Mouse (Mus musculus): ENCODE data around the gene Zfp931. TPM values are rescaled to one million over a fixed set of nuclear protein-coding genes. Genes with fewer than 3 reads are reported as not detected.

Gene Zfp931
- polyA plus RNA-seq, 1 experiment, result 0.34 TPM

DNA sequence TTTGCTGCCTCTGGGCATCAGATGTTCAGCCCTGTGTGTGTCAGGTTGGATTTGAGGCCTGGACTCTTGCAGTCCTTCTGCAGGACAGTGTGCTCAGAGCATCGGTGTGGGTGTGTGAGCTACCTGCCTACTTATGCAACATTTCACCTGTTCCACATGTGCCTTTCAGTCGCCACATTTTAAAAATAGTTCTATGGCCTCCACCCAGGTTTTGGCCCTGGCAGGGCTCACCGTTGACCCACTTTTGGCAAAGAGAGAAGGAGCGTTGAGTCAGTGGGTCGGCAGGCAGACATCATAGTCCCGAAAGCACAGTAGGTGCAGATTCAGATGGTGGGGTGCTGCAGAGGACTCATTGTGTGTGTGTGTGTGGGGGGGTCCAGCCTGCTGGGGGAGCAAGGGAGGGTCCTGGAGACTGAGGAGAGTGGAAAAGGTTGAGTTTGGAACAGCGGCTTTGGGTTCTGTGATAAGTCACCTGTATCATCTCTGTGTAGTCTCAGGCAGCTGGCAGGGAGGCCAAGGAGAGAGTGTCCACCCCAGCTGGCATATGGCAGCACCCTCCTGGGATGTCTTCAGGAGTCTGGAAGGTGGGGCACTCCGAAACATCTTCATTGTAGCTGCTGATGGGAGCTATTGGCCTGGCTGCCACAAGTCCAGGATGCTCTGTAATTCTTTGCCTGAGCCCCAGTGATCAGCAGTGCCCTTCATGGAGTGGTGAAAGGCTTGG lies 42.5 kb upstream of the Zfp931 start:
- TF ChIP-seq POLR2A (IDR thresholded peaks at IDR 0.05; ENCODE audit: low read depth, low read length) (no peak), CTCF (IDR thresholded peaks at IDR 0.05; ENCODE audit: extremely low read depth, insufficient read depth, insufficient read length, insufficient replicate concordance) (no peak)
- Histone ChIP-seq H3K27me3 (ENCODE audit: control insufficient read depth, insufficient read depth, low read length) (0 out of 2 replicates have a peak, but pooled peaks cover 1% of the 10 kb centered on the region), H3K4me3 (ENCODE audit: extremely low read depth, insufficient read depth, insufficient read length) (no peak overlapping the region), H3K36me3 (ENCODE audit: control insufficient read depth, insufficient read depth, low read length) (no peaks in the 10 kb centered on the region), H3K4me1 (ENCODE audit: control insufficient read depth, insufficient read depth, insufficient read length) (no peaks in the 10 kb centered on the region), H3K27ac (ENCODE audit: insufficient read depth, low read length) (no peak overlapping the region)
- 89% methylated on average over 8 of the region's 8 CpGs for WGBS
- DNase-seq (ENCODE audit: low read depth in 1 of 2, low spot score in 2 of 2), result no peak

DNA sequence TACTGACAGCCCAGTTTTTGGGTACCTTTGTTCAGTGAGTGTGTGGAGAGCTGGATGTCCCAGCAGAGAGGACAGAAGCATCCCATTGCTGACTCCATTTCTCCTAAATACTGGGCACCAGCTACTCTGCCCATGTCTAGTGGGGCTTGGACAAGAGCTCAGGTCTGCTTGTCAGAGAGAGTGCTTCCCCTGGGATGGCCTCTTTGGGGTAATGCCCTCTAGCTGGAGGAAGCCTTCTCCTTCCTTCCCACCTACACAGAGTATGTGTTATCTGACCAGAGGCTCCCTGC lies 42.0 kb upstream of the Zfp931 start:
- no peak overlapping the region for H3K27ac ChIP-seq (ENCODE audit: insufficient read depth, low read length)
- no peak for DNase-seq (ENCODE audit: low read depth in 1 of 2, low spot score in 2 of 2)
- no peak for TF ChIP-seq CTCF (IDR thresholded peaks at IDR 0.05; ENCODE audit: extremely low read depth, insufficient read depth, insufficient read length, insufficient replicate concordance)
- no peak for TF ChIP-seq POLR2A (IDR thresholded peaks at IDR 0.05; ENCODE audit: low read depth, low read length)
- H3K36me3 ChIP-seq (ENCODE audit: control insufficient read depth, insufficient read depth, low read length), result no peaks in the 10 kb centered on the region
- no peaks in the 10 kb centered on the region for H3K4me1 ChIP-seq (ENCODE audit: control insufficient read depth, insufficient read depth, insufficient read length)
- H3K27me3 ChIP-seq (ENCODE audit: control insufficient read depth, insufficient read depth, low read length), result 0 out of 2 replicates have a peak, but pooled peaks cover 1% of the 10 kb centered on the region
- no peak overlapping the region for H3K4me3 ChIP-seq (ENCODE audit: extremely low read depth, insufficient read depth, insufficient read length)

DNA sequence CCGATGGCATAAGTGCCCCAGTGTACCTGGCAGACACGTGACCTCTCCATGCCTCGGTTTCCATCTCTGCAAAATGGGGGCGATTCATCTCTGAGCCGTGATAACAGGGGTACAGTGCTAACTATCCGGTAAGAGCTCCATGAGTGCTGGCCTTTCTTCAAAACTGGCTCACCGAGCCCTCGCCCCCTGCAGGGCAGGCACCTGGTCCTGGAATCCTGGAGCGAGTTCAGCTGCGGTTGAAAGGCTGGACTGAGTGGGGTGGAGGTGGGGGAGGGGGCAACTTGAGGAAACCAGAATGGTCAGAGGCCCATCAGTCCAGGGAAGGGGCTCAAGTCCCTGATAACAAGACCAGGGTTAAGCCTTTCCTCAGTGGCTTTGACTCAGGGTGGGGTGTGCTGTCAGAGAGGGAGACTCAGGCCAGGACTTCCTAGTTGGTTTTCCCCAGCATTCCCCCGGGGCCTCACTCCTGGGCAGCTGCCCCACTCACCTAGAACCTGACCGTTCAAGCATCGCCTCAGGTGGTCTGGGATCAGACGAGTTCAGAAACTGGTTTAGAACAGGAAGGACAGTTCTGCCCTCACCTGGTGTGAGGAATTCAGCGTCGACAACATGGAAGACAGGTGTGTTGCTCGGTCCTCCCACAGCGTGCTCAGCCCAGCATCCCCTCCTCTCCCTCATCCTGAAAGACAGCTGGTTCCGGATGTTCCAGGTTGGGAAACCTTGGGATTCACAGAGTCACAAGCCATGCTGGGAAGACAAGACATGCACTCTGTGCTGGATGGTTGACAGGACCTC lies 41.5 kb upstream of the Zfp931 start:
- DNase-seq (ENCODE audit: low read depth in 1 of 2, low spot score in 2 of 2), result no peak
- Histone ChIP-seq H3K4me3 (ENCODE audit: extremely low read depth, insufficient read depth, insufficient read length) (no peak overlapping the region), H3K4me1 (ENCODE audit: control insufficient read depth, insufficient read depth, insufficient read length) (no peaks in the 10 kb centered on the region), H3K27me3 (ENCODE audit: control insufficient read depth, insufficient read depth, low read length) (0 out of 2 replicates have a peak, but pooled peaks cover 1% of the 10 kb centered on the region), H3K36me3 (ENCODE audit: control insufficient read depth, insufficient read depth, low read length) (no peaks in the 10 kb centered on the region), H3K27ac (ENCODE audit: insufficient read depth, low read length) (no peak overlapping the region)
- TF ChIP-seq CTCF (IDR thresholded peaks at IDR 0.05; ENCODE audit: extremely low read depth, insufficient read depth, insufficient read length, insufficient replicate concordance) (no peak), POLR2A (IDR thresholded peaks at IDR 0.05; ENCODE audit: low read depth, low read length) (no peak)
- 24% methylated on average over 19 of the region's 19 CpGs for WGBS

DNA sequence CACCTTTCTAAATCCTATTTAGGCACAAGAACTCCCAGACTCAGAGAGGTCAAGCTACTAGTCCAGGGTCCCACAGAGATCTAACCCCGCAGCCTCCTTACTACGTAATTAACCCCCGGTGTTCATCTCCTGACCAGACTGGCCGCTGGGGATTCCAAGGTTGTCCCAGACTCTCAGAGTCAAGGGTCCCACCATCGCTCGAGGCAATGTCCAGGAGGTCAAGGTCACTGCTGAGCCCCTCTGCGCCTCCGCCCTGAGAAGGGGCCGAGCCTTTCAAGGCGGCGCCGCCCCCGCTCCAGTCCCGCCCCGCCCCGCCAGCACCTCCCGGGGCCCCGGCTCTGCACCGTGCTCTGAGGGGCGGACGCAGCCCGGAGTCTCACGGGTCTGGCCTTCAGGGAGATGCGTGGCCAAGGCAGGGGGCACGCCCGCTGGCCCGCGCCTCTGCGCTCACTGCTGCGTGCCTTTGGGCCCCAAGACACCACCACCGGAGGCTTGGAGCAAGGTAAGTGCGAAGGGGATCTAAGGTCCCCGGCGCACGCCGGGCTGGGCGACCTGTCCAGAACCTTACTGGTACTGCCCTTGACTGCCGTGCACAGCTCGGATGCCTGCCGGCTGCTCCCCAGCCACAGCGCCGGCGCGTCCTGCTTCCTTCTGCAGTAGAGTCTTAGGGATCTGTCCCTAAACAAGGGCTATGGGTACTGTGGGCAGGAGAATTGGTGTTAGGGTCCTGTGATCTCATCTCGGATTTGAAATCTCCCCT lies 40.7 kb upstream of the Zfp931 start, which contains the start of gene Phactr3:
Phactr3 (plus strand) TSS at position 175 of the 760 bp plus-strand sequence.
- Histone ChIP-seq H3K27ac (ENCODE audit: insufficient read depth, low read length) (no peak within 1 kb of the TSS), H3K4me1 (ENCODE audit: control insufficient read depth, insufficient read depth, insufficient read length) (no peaks in the 10 kb centered on the region), H3K27me3 (ENCODE audit: control insufficient read depth, insufficient read depth, low read length) (0 out of 2 replicates have a peak, but pooled peaks cover 1% of the 10 kb centered on the region), H3K36me3 (ENCODE audit: control insufficient read depth, insufficient read depth, low read length) (no peaks in the 10 kb centered on the region), H3K4me3 (ENCODE audit: extremely low read depth, insufficient read depth, insufficient read length) (no peak within 1 kb of the TSS)
- TF ChIP-seq CTCF (IDR thresholded peaks at IDR 0.05; ENCODE audit: extremely low read depth, insufficient read depth, insufficient read length, insufficient replicate concordance) (no peak), POLR2A (IDR thresholded peaks at IDR 0.05; ENCODE audit: low read depth, low read length) (no peak)
- no peak for DNase-seq (ENCODE audit: low read depth in 1 of 2, low spot score in 2 of 2)
- 6% methylated on average over 45 of the region's 45 CpGs for WGBS

DNA sequence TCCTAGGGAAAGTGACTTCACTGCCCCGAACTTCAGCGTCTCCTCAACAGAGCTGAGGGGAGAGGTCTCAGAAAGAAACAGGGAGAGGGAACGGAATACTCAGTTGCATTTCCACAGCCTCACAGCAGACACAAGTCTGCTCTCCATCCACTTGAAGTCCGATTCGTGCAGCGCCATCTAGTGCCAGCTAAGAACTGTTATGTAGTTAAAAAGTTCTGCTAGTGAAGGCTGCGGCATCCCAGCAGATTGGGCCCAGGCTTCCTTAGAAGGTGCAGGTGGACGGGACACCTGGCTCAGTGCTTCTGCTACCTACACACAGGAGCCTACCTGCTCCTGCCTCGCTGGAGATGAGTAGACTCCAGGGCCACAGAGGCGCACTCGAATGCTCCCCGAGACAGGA lies 39.7 kb upstream of the Zfp931 start:
- Histone ChIP-seq H3K27me3 (ENCODE audit: control insufficient read depth, insufficient read depth, low read length) (0 out of 2 replicates have a peak, but pooled peaks cover 1% of the 10 kb centered on the region), H3K4me3 (ENCODE audit: extremely low read depth, insufficient read depth, insufficient read length) (no peak overlapping the region), H3K36me3 (ENCODE audit: control insufficient read depth, insufficient read depth, low read length) (no peaks in the 10 kb centered on the region), H3K27ac (ENCODE audit: insufficient read depth, low read length) (no peak overlapping the region), H3K4me1 (ENCODE audit: control insufficient read depth, insufficient read depth, insufficient read length) (no peaks in the 10 kb centered on the region)
- DNase-seq (ENCODE audit: low read depth in 1 of 2, low spot score in 2 of 2), result no peak
- no peak for TF ChIP-seq POLR2A (IDR thresholded peaks at IDR 0.05; ENCODE audit: low read depth, low read length)
- TF ChIP-seq CTCF (IDR thresholded peaks at IDR 0.05; ENCODE audit: extremely low read depth, insufficient read depth, insufficient read length, insufficient replicate concordance), result peak; percentile 5; the same call in 1 of the 2 replicates
- WGBS, result 24% methylated on average over 12 of the region's 12 CpGs

DNA sequence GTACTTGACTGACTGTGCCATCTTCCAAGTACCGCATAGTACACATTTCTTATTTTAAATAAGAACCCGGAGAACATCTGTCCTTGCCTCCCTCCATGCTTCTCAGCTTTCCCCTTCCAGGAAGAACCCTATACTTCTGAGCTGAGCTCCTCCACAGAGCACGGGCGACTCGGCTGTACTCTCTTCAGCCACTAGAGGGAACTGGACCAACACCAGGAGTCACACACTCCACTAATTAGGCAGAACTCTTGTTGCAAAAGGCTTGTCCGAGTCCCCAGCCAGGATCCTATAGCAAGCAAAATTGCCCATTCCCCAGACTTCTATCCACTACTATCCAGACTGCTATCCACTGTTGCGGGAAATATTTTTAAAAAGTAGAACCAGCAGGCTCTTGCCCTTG lies 23.7 kb upstream of the Zfp931 start:
- H3K27me3 ChIP-seq (ENCODE audit: control insufficient read depth, insufficient read depth, low read length), result no peaks in the 10 kb centered on the region

More for the DNA sequence above, 23.7 kb upstream of the Zfp931 start:
- 15% methylated on average over 7 of the region's 7 CpGs for WGBS
- H3K36me3 ChIP-seq (ENCODE audit: control insufficient read depth, insufficient read depth, low read length), result no peaks in the 10 kb centered on the region
- H3K4me3 ChIP-seq (ENCODE audit: extremely low read depth, insufficient read depth, insufficient read length), result no peak overlapping the region
- no peak for DNase-seq (ENCODE audit: low read depth in 1 of 2, low spot score in 2 of 2)
- no peak overlapping the region for H3K27ac ChIP-seq (ENCODE audit: insufficient read depth, low read length)
- TF ChIP-seq POLR2A (IDR thresholded peaks at IDR 0.05; ENCODE audit: low read depth, low read length) (no peak), CTCF (IDR thresholded peaks at IDR 0.05; ENCODE audit: extremely low read depth, insufficient read depth, insufficient read length, insufficient replicate concordance) (peak; percentile 40; the same call in 1 of the 2 replicates)
- H3K4me1 ChIP-seq (ENCODE audit: control insufficient read depth, insufficient read depth, insufficient read length), result no peaks in the 10 kb centered on the region
